Mouse (Mus musculus) intestine, embryonic 14.5 days (tissue): ENCODE results near the gene Lexm. TPM values are rescaled to one million over a fixed set of nuclear protein-coding genes. Genes with fewer than 3 reads are reported as not detected.

Source experiments
- ATAC-seq: fragments of 200-750 bp; cut with Nextera tagmentation; replicated peaks from 2 replicates; pipeline ENCODE4 v1.8.0; 2017; ENCODE audit warnings: low read depth, moderate number of reproducible peaks, moderate TSS enrichment, moderate library complexity; ENCODE audit not compliant: low FRiP score, low TSS enrichment
- DNase-seq: peaks from one replicate; pipeline ENCODE4 v3.0.0-alpha.2; 2018; ENCODE audit warnings: low spot score
- H3K27ac ChIP-seq: fragments of 300-500 bp; sonication (generic); 2 replicates; pipeline ENCODE4 v1.5.1; 2014; ENCODE audit warnings: low read depth, mild to moderate bottlenecking, control low read depth
- H3K27me3 ChIP-seq: fragments of 300-500 bp; sonication (generic); replicated peaks from 2 replicates; pipeline ENCODE4 v1.6.1; 2014; ENCODE audit warnings: low read length, control low read depth; ENCODE audit not compliant: control insufficient read depth, insufficient read depth
- H3K36me3 ChIP-seq: fragments of 300-500 bp; sonication (generic); 2 replicates; pipeline ENCODE4 v1.6.1; 2014; ENCODE audit warnings: low read length, control low read depth; ENCODE audit not compliant: control insufficient read depth, insufficient read depth
- H3K4me1 ChIP-seq: fragments of 300-500 bp; sonication (generic); replicated peaks from 2 replicates; pipeline ENCODE4 v1.6.1; 2014; ENCODE audit warnings: low read length, control low read depth, mixed read lengths; ENCODE audit not compliant: control insufficient read depth, insufficient read depth
- H3K4me2 ChIP-seq: fragments of 300-500 bp; sonication (generic); 2 replicates; pipeline ENCODE4 v1.6.1; 2014; ENCODE audit warnings: low read length
- H3K4me3 ChIP-seq: fragments of 300-500 bp; sonication (generic); 2 replicates; pipeline ENCODE4 v1.5.1; 2014; ENCODE audit warnings: low read depth, low read length, control low read depth, mixed read lengths
- H3K9ac ChIP-seq: fragments of 300-500 bp; sonication (generic); 2 replicates; pipeline ENCODE4 v1.6.1; 2014; ENCODE audit warnings: mild to moderate bottlenecking, low read length
- H3K9me3 ChIP-seq: fragments of 300-500 bp; sonication (generic); 2 replicates; pipeline ENCODE4 v1.6.1; 2016; ENCODE audit warnings: low read length, control low read depth; ENCODE audit not compliant: control insufficient read depth
- WGBS: fragments of 180-500 bp; shearing (Covaris S2); extraction: QIAGEN DNeasy Blood & Tissue Kit; methylation state at CpG from one replicate; pipeline ENCODE4 v1.1.7; 2014; 5-methylcytosine and 5-hydroxymethylcytosine counted together
- polyA plus RNA-seq: library from polyadenylated mRNA; unstranded; fragments of >200 nt; fragmentation: Nextera tagmentation; extraction: Ambion mirVana; gene quantifications from 2 replicates; pipeline ENCODE4 v1.2.1, GENCODE M21; 2014

The Lexm gene
- 0.39 TPM in 1 of 2 replicates, not detected in the other for polyA plus RNA-seq

GRCm38 (mm10) chr4:106617056-106617455 lies at the start of gene Lexm:
Gene Lexm, minus strand, starts transcription at chr4:106617241.
- Histone ChIP-seq H3K9me3 (no peaks in the 10 kb centered on the region), H3K4me3 (no peak within 1 kb of the TSS), H3K9ac (no peak within 1 kb of the TSS), H3K4me2 (peak within 1 kb of the TSS; percentile 46), H3K36me3 (no peaks in the 10 kb centered on the region), H3K27ac (no peak within 1 kb of the TSS), H3K27me3 (peaks cover 7% of the 10 kb centered on the region), H3K4me1 (peaks cover 9% of the 10 kb centered on the region; the same call in 1 of the 2 replicates)
- ATAC-seq (no peak), DNase-seq (no peak)
- WGBS: 1% methylated on average over 19 of the region's 19 CpGs

- Histone ChIP-seq H3K27ac (no peak overlapping the region), H3K4me1 (no peaks in the 10 kb centered on the region), H3K9ac (no peak overlapping the region), H3K27me3 (no peaks in the 10 kb centered on the region), H3K4me2 (no peak overlapping the region), H3K36me3 (peaks cover 98% of the 10 kb centered on the region), H3K9me3 (no peaks in the 10 kb centered on the region), H3K4me3 (no peak overlapping the region)
- ATAC-seq: no peak
- no peak for DNase-seq
- whole genome bisulfite sequencing: 85% methylated on average over 2 of the region's 2 CpGs
Observed at GRCm38 (mm10) chr4:106666546-106666945, 49.5 kb upstream of the Lexm start.

DNA sequence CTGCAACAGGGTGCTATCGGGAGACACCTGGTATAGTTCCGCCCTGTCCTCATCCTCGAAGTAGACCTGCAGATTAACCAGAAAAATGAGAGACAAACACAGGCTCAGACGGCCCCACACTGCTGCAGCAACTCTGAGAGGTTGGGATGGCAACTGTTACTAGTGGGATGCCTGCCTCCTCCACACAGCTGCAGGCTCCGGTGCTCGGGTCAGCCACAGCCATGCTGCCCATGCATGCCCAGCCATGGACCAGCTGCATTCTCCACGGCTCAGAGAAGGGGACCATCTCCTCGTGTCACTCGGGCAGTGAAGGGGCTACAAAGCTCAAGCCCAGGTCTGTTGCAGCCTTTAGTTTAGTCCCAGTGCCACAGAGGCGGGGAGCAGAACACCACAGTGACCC lies 48.6 kb upstream of the Lexm start:
- WGBS: 93% methylated on average over 10 of the region's 10 CpGs
- H3K4me1 ChIP-seq: no peaks in the 10 kb centered on the region
- no peak overlapping the region for H3K27ac ChIP-seq
- no peak for DNase-seq
- no peak overlapping the region for H3K4me2 ChIP-seq
- no peak for ATAC-seq
- H3K36me3 ChIP-seq: peaks cover 97% of the 10 kb centered on the region
- H3K9me3 ChIP-seq: no peaks in the 10 kb centered on the region
- no peak overlapping the region for H3K4me3 ChIP-seq
- no peak overlapping the region for H3K9ac ChIP-seq
- H3K27me3 ChIP-seq: no peaks in the 10 kb centered on the region

GRCm38 (mm10) chr4:106665269-106665668 lies 48.2 kb upstream of the Lexm start:
- H3K4me1 ChIP-seq: no peaks in the 10 kb centered on the region
- no peaks in the 10 kb centered on the region for H3K9me3 ChIP-seq
- no peak overlapping the region for H3K4me2 ChIP-seq
- no peak overlapping the region for H3K4me3 ChIP-seq
- no peak for ATAC-seq
- no peak overlapping the region for H3K27ac ChIP-seq
- no peak for DNase-seq
- 98% methylated on average over 2 of the region's 2 CpGs for WGBS
- H3K9ac ChIP-seq: no peak overlapping the region
- peaks cover 97% of the 10 kb centered on the region for H3K36me3 ChIP-seq
- H3K27me3 ChIP-seq: no peaks in the 10 kb centered on the region

DNA sequence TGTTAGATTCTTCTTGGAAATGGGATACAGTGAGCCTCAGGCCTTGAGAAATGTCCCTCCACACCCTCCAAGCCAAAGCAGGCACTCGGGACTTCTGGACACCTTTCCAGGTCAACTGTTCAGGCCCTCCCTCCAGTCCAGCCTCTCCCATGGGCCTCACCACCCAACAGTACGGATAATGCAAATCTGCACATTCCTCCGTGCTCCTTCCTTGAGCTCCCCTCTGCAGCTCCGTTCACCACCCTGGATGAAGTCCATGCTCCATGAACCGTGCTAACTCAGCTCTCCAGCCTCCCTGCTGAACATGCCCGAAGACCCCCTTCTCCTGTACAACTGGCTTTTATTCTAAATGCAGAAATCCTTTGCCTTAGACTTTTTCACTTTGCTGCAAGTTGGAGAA lies 47.7 kb upstream of the Lexm start:
- no peaks in the 10 kb centered on the region for H3K4me1 ChIP-seq
- H3K4me3 ChIP-seq: no peak overlapping the region
- DNase-seq (no peak), ATAC-seq (no peak)
- no peak overlapping the region for H3K9ac ChIP-seq
- H3K36me3 ChIP-seq: peaks cover 97% of the 10 kb centered on the region
- 97% methylated on average over 6 of the region's 6 CpGs for WGBS
- no peaks in the 10 kb centered on the region for H3K27me3 ChIP-seq
- no peak overlapping the region for H3K4me2 ChIP-seq
- no peaks in the 10 kb centered on the region for H3K9me3 ChIP-seq
- no peak overlapping the region for H3K27ac ChIP-seq

DNA sequence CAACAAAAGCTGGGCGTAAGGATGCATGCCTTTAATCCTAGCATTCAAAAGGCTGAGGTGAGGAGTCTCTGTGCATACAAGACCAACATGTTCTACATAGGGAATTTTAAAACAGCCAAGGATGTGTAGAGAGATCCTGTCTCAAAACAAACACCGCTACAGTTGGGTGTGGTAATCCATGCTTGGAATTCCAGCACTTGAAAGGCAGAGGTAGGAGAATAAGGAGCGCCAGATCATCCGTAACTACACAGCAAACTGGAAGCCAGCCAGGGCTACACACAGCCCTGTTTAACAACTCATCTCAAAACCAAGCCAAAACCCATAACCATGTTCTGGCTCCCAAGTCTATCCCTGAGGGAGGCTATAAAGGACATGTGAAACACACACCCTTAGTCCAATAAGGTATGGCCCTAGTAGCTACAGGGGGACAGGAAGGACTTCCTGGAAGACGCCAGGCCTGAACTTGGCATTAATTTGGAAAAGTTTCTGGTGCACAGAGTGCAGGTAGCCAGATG lies 47.0 kb upstream of the Lexm start:
- WGBS: 90% methylated on average over 5 of the region's 5 CpGs
- Histone ChIP-seq H3K9me3 (no peaks in the 10 kb centered on the region), H3K27me3 (no peaks in the 10 kb centered on the region), H3K4me2 (no peak overlapping the region), H3K4me1 (no peaks in the 10 kb centered on the region), H3K9ac (no peak overlapping the region), H3K4me3 (no peak overlapping the region), H3K36me3 (peaks cover 97% of the 10 kb centered on the region), H3K27ac (no peak overlapping the region)
- DNase-seq (no peak), ATAC-seq (no peak)

DNA sequence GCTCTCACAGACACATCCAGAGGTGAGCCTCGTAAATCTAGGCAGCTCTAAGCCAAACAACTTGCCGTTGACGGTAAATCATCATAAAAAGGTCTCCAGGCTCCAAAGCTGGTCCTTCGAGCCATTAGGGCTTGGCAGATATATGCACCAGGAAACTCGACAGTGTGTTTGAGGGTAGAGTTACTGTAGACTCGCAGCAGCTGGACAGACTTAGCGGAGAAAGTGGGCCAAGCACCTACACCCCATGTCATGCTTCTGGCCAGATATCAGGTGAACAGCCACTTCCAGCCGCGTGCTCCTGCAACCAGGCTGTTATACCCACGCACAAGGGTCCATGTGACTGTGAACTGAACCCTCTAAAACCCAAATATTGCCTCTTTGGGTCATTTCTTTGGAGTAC lies 38.6 kb upstream of the Lexm start:
- peaks cover 6% of the 10 kb centered on the region for H3K4me1 ChIP-seq
- no peak for ATAC-seq
- H3K9ac ChIP-seq: no peak overlapping the region
- H3K9me3 ChIP-seq: no peaks in the 10 kb centered on the region
- no peak overlapping the region for H3K4me2 ChIP-seq
- no peak overlapping the region for H3K4me3 ChIP-seq
- no peak overlapping the region for H3K27ac ChIP-seq
- no peaks in the 10 kb centered on the region for H3K27me3 ChIP-seq
- no peak for DNase-seq
- 68% methylated on average over 10 of the region's 10 CpGs for WGBS
- peaks cover 63% of the 10 kb centered on the region for H3K36me3 ChIP-seq

- DNase-seq: no peak
- Histone ChIP-seq H3K4me3 (no peak overlapping the region), H3K27ac (no peak overlapping the region), H3K27me3 (no peaks in the 10 kb centered on the region), H3K4me1 (peaks cover 6% of the 10 kb centered on the region), H3K9ac (no peak overlapping the region), H3K9me3 (no peaks in the 10 kb centered on the region), H3K4me2 (no peak overlapping the region), H3K36me3 (peaks cover 38% of the 10 kb centered on the region)
- WGBS: 84% methylated on average over 15 of the region's 15 CpGs
- no peak for ATAC-seq
Observed at GRCm38 (mm10) chr4:106653051-106653450, 36.0 kb upstream of the Lexm start.

GRCm38 (mm10) chr4:106652546-106652945 lies 35.5 kb upstream of the Lexm start:
- Histone ChIP-seq H3K36me3 (peaks cover 35% of the 10 kb centered on the region), H3K27ac (no peak overlapping the region), H3K9ac (no peak overlapping the region), H3K9me3 (no peaks in the 10 kb centered on the region), H3K27me3 (0 out of 2 replicates have a peak, but pooled peaks cover 3% of the 10 kb centered on the region), H3K4me1 (peaks cover 6% of the 10 kb centered on the region), H3K4me2 (no peak overlapping the region), H3K4me3 (no peak overlapping the region)
- ATAC-seq (no peak), DNase-seq (no peak)
- WGBS: 94% methylated on average over 3 of the region's 3 CpGs
